Mouse (Mus musculus): ENCODE measurements around the gene Cep112. TPM values are rescaled to one million over a fixed set of nuclear protein-coding genes. Genes with fewer than 3 reads are reported as not detected.

Cep112 gene
- polyA plus RNA-seq (2017; shearing (Covaris generic)) = under 1 TPM; 0.17 to 0.33 TPM

- peak; percentile 95 for ATAC-seq
Measured at GRCm38 (mm10) chr11:108424889-108425591, at the start of gene Cep112. Gene Cep112 (plus strand): TSS chr11:108425192.

- no peak for ATAC-seq
Measured at GRCm38 (mm10) chr11:108376815-108377214, 48.2 kb upstream of the Cep112 start.

GRCm38 (mm10) chr11:108377680-108378362 lies 47.2 kb upstream of the Cep112 start:
- ATAC-seq = peak; percentile 82

- no peak for ATAC-seq
Measured at GRCm38 (mm10) chr11:108378363-108378751, 46.6 kb upstream of the Cep112 start.

- ATAC-seq = no peak
Measured at GRCm38 (mm10) chr11:108382664-108383063, 42.3 kb upstream of the Cep112 start.

GRCm38 (mm10) chr11:108384920-108385665 lies 39.9 kb upstream of the Cep112 start:
- ATAC-seq = no peak

- no peak for ATAC-seq
Measured at GRCm38 (mm10) chr11:108385666-108386024, 39.3 kb upstream of the Cep112 start.

- no peak for ATAC-seq
Measured at GRCm38 (mm10) chr11:108395061-108395460, 29.9 kb upstream of the Cep112 start.

GRCm38 (mm10) chr11:108396076-108396829 lies 28.7 kb upstream of the Cep112 start:
- no peak for ATAC-seq

- ATAC-seq = no peak
Measured at GRCm38 (mm10) chr11:108409876-108410644, 14.9 kb upstream of the Cep112 start.

- no peak for ATAC-seq
Measured at GRCm38 (mm10) chr11:108416360-108416759, 8.6 kb upstream of the Cep112 start.

- peak; percentile 36 for ATAC-seq
Measured at GRCm38 (mm10) chr11:108418540-108418939, 6.5 kb upstream of the Cep112 start.

GRCm38 (mm10) chr11:108419242-108419641 lies 5.8 kb upstream of the Cep112 start:
- no peak for ATAC-seq

- no peak for ATAC-seq
Measured at GRCm38 (mm10) chr11:108420751-108421150, 4.2 kb upstream of the Cep112 start.

GRCm38 (mm10) chr11:108423221-108423620 lies 1.8 kb upstream of the Cep112 start:
- no peak for ATAC-seq

GRCm38 (mm10) chr11:108424111-108424510 lies 881 bp upstream of the Cep112 start:
- ATAC-seq = no peak

- ATAC-seq = no peak
Measured at GRCm38 (mm10) chr11:108425592-108425921, 565 bp downstream of the Cep112 start.

- no peak for ATAC-seq
Measured at GRCm38 (mm10) chr11:108426086-108426485, 1.1 kb downstream of the Cep112 start.

GRCm38 (mm10) chr11:108427191-108427590 lies 2.2 kb downstream of the Cep112 start:
- ATAC-seq = no peak

- ATAC-seq = no peak
Measured at GRCm38 (mm10) chr11:108429076-108429475, 4.1 kb downstream of the Cep112 start.

GRCm38 (mm10) chr11:108443893-108444563 lies 19.0 kb downstream of the Cep112 start:
- no peak for ATAC-seq

GRCm38 (mm10) chr11:108447148-108447547 lies 22.2 kb downstream of the Cep112 start:
- ATAC-seq = no peak

Measured in activated CD4-positive, CD25-positive, alpha-beta regulatory T cell, adult 4 months (primary cell).